Mouse (Mus musculus) c-Kit-positive CD71-positive TER-119-negative erythroid progenitor cells, embryonic 14.5 days (primary cell): ENCODE results near the gene Wars2.
A peak's percentile ranks its signal among the peaks of the same experiment; 100 is the strongest.

Experiments used
- DNase-seq: peaks from one replicate; pipeline ENCODE4 v3.0.0-alpha.2; 2013; ENCODE audit warnings: low read depth

The Wars2 gene

DNA sequence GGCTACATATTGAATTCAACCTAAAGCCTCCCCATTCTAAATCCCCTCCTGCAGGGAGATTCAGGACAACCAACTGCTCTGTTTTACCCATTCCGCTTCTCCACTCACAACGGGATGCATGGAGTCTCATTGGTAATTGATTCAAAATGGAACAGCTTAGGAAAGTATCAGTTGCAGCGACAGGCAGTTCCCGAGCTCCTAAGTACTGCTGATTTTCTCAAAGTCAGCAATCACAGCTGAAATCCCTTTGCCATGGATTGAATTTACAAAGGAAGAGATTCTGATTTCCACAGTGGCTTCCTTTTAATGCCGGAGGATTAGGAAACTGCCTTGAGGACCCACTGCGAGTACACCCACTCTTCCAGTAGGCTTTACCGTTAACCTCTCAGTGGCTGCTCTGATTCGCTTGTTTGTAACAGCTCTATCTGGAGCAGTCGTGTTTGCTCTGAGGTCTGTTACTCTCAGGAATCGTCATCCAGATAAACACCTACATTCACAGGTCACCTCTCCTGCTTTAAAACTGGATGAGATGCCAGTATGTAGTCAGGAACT, 126.0 kb downstream of the Wars2 start:
- DNase-seq: no peak

DNA sequence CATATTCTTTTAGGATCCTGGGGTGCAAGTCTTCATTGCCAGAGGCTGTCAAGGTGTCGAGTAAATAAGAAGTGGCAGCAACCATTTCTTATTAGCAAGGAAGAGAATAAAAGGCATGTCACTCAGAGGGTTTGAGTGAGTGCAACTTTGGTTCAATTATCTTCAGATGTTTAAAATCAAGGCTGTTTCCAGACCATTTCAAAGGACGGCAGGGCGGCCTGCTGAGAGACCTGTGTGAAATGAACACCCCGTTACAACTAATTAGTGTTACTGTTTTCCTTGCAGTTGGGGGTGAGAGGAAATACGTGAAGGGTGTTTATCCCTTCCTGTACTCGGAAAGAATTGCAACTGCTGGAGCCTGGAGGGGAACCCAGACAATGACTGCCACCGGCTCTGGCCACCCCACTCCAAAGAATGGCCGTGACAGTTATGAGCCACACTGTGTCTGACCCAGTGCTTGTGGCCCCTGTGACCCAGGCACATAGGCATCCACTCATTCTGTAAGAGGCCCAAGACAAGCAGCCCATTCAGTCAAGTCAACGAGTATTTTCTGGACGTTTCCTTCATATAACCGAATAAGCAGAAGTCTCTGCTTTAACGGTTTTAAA, 137.2 kb downstream of the Wars2 start:
- no peak for DNase-seq

DNA sequence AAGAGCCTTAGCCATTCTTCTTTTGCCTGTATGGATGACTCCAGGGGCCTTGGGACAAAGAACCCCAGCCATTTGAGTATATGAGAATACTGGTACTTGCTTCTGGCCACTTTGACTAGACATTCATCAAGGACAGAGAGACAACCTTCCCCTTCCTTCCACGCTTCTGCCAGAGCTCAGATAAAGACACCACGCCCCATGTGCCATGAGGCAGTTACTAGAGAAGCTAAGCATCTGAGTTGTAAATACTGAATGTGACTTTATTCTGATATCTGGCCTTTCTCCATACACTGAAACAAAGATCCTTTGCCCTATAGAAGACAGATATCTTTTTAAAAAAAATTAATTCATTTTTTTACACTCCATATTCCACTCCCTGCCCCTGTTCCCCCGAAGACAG, 138.8 kb downstream of the Wars2 start:
- DNase-seq: no peak

DNA sequence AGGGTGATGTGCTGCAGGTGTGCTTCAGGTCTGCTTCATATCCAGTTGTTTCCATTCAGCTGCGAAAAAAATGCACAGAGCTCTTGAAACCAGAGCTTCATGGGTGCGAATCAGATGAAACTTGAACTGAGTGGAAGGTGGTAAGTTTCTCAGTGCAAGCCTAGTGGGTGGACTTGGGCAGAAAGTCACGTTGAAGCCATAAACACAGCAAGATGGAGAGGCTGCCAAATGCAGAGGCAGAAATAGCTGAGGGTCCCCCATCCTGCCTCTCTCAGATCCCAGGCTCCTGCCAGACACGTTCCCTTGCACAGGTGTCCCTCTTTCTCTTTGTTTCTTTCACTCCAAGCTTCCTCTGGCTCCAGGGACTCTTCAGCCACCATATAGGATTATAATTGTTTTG, 140.6 kb downstream of the Wars2 start:
- DNase-seq: no peak

DNA sequence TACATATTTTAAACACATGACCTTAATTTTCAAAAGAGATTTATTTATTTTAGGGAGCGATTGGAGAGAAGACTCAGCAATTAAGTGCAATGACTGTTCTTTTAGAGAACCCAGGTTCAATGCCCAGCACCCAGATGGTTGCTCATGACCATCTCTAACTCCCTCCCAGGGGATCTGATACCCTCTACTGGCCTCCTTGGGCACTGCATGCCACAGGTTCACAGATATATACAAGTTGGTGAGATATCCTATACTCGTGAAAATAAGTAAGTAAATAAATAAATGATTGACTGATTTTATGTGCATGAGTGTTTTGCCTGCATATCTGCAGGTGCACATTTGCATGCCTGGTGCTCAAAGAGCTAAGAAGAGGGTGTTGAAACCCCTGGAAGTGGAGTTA, 147.4 kb downstream of the Wars2 start:
- peak; percentile 5 for DNase-seq
